16 mouse cellular contexts compared by ENCODE assay signal in the genomic region with DNA sequence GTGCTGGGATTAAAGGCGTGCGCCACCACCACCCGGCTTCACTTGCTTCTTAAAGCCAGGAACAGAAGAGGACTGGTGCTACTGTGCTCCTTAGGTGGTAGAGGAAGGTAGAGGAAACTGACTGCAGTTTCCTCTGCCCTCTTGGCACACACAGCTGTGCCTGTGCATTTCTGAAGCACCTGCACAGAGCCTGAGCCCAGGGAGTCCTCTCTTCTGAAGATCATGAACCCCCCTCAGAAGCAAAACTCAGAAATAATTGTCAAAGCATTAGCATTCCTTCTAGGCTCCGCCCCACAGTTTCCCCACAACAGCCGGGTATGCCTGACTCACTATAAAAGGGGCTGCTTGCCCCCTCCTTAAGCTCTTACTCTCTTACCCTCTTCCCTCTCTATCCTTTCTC.
"Had no signal": no experiment of that assay in that cellular context is flagged by ENCODE, and none has a peak within 500 bp of the region (broad histone marks: within the 10 kb centered on the region; RNA-seq: fewer than 3 reads in every experiment).

No protein-coding gene starts in this region.

- H3K27me3 ChIP-seq: liver, embryonic 13.5 days; stomach, embryonic 15.5 days had no signal

- H3K36me3 ChIP-seq: liver, embryonic 13.5 days; stomach, embryonic 15.5 days had no signal

- ATAC-seq: intestine, postnatal 0 days had no signal

- DNase-seq: kidney, adult 2 months; kidney, postnatal 10 days; kidney, postnatal 36 days; layer of hippocampus, postnatal 36 days; liver, embryonic 13.5 days; lung, adult 2 months; lung, postnatal 14 days; lung, postnatal 4 days; midbrain, embryonic 14.5 days; right cerebral cortex, adult 18-20 months; right cerebral cortex, postnatal 14 days; spleen, adult 18-20 months had no signal

- H3K27ac ChIP-seq: left cerebral cortex, adult 2 months; liver, embryonic 13.5 days; stomach, embryonic 15.5 days had no signal

- H3K9me3 ChIP-seq: liver, embryonic 13.5 days; stomach, embryonic 15.5 days had no signal

- H3K9ac ChIP-seq: liver, embryonic 13.5 days; stomach, embryonic 15.5 days had no signal

- H3K4me3 ChIP-seq: left cerebral cortex, adult 2 months; liver, embryonic 13.5 days; stomach, embryonic 15.5 days had no signal

- H3K4me2 ChIP-seq: liver, embryonic 13.5 days; midbrain, embryonic 11.5 days; stomach, embryonic 15.5 days had no signal

- H3K4me1 ChIP-seq: liver, embryonic 13.5 days; stomach, embryonic 15.5 days had no signal
